Mouse (Mus musculus) layer of hippocampus, postnatal 10 days (tissue): Measurements from ENCODE around the gene Vmn2r39. TPM values are rescaled to one million over a fixed set of nuclear protein-coding genes. Genes with fewer than 3 reads are reported as not detected.
"Not testable (repeated sequence)": the region's sequence is repeated elsewhere in the genome, so short reads cannot be mapped to it uniquely, and the experiment has no call there.

Experiments
- DNase-seq, 2 experiments: peaks; one replicate each; pipeline ENCODE4 v3.0.0; 2021; ENCODE audit warnings: low spot score in 2 of 2
- long read RNA-seq: library from polyadenylated mRNA; stranded (forward); transcript quantifications from one replicate; pipeline ENCODE4 v2.0.0, GENCODE M21; 2023
- total RNA-seq, 2 experiments: library from RNA; stranded (reverse); gene quantifications; 2 replicates each; pipeline ENCODE4 v1.2.3; 2021

Gene Vmn2r39
- not detected for total RNA-seq
- long read RNA-seq: 0 reads

DNA sequence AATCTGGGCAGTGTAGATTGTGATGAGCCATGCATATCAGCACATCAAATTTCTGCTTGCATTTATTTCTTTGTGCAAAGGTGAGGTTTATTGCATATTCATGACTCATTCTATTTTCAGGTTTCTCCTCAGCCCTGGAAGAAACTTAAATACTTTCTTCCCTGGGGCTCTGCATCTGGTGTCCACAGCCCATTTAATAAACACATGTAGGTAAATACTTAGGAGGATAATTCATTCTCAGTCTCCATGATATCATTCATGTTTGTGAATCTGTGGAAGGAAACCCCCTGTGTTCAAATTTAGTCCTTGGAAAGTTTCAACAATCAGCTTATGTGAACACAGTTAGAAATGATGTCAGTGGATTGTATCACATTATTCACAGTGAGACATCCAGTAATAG is at the start of gene Vmn2r39:
TSS of gene Vmn2r39 (minus strand) at position 101 of the 400 bp plus-strand sequence.
- not testable (repeated sequence) for DNase-seq

- DNase-seq: not testable (repeated sequence)
These were observed 34.8 kb upstream of the Vmn2r39 start for GRCm38 (mm10) chr7:9065353-9065752.

Other genes with a start within 250 kb of the Vmn2r39 start
- not detected for gene Vmn2r40, start 99.4 kb downstream of the Vmn2r39 start, total RNA-seq
- gene Vmn2r38, start 67.1 kb upstream of the Vmn2r39 start, total RNA-seq: not detected
- not detected for gene Vmn2r37, start 192.9 kb upstream of the Vmn2r39 start, total RNA-seq